Mouse (Mus musculus): ENCODE measurements around the gene Prr5. TPM values are rescaled to one million over a fixed set of nuclear protein-coding genes. Genes with fewer than 3 reads are reported as not detected.

The Prr5 gene
- total RNA-seq, 2 experiments from 2014 or later = 3.1 to 3.4 TPM

DNA sequence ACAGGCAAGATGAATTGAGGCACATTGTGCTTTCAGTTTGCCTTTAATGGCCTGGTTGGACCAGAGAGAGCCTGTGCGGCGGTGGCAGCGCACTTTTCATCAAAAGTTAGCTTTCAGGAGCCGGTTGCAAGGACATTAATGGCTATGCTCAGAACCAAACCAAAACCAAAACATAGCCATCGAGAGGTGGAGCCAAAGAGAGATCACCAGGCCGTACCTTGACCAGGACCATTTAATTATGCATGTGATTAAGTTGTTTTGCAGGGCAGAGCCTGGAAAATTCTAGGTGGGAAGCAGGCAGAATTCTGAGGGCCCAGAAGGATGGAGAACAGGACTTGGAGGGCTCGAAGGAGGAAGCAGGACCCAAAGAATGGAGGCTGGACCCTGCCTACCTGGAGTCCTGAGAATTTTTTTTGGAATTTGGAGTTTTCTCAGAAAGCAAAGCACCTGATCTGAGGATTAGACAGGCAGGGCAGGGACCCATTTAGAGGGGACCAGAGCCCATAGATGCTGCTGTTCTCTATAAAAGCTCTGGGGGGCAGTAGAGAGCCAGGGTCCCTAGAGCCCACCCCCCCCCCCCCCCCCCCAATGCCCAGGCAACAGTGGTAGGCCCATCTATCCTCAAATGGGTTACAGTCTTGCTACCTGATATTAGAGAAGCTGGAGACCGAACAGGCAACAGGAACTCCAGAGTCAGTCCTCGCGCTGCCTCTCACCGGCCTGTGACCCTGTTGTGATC is 5.1 kb downstream of the Prr5 start:
- DNase-seq (ENCODE audit: low spot score) = no peak
- intact Hi-C loops (cut with DNase I) = loop anchor here (1.0 to 10.0 kb wide), 3 partner anchors 26 to 220 kb away; no protein-coding TSS in a partner anchor

DNA sequence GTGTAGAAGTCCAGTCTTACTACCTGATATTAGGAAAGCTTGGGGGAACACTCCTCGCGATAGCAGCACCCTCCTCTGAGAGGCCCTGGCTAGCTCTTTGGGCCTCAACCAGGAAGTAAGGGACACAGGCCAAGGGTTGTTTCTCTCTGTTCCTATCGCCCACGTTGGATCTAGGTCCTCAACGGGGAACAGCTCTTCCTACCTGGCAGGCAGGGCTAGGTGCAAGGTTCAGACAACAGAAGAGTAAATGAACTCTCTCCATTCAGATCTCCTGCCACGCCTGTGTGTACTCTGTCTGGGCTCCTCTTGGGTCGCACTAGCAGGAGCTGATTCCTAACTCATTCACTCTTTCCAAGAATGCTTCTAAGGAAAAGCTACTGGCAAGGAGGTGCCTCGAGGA is 5.9 kb downstream of the Prr5 start:
- intact Hi-C loops (cut with DNase I) = loop anchor here (1.0 to 10.0 kb wide), 3 partner anchors 25 to 219 kb away; no protein-coding TSS in a partner anchor
- DNase-seq (ENCODE audit: low spot score) = no peak

DNA sequence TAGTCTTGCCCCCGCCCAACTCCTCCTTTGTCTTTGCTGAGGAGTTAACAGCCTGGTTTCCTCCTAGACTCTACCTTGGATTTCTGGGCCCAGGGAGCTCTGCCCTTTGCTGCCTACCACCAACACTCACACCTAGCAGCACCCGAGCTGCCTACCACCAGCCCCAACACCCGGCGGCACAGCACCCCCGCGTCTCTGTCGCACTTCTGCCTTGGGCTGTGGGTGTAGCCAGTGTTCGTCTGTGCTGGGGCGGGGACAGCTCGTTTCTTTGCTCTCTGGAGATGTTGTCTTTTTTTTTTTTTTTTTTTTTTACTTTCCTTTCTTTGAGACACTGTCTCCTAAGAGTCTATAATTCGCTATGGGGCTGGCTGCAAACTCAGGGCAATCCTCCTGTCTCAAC is 8.5 kb downstream of the Prr5 start:
- intact Hi-C loops (cut with DNase I) = loop anchor here (5.0 to 10.0 kb wide), 2 partner anchors 79 to 217 kb away; no protein-coding TSS in a partner anchor
- DNase-seq (ENCODE audit: low spot score) = no peak

- DNase-seq (ENCODE audit: low spot score) = no peak
- intact Hi-C loops (cut with DNase I) = loop anchor here (5.0 to 10.0 kb wide), 2 partner anchors 78 to 216 kb away; no protein-coding TSS in a partner anchor
These were observed 9.7 kb downstream of the Prr5 start for GRCm38 (mm10) chr15:84679090-84679489.

DNA sequence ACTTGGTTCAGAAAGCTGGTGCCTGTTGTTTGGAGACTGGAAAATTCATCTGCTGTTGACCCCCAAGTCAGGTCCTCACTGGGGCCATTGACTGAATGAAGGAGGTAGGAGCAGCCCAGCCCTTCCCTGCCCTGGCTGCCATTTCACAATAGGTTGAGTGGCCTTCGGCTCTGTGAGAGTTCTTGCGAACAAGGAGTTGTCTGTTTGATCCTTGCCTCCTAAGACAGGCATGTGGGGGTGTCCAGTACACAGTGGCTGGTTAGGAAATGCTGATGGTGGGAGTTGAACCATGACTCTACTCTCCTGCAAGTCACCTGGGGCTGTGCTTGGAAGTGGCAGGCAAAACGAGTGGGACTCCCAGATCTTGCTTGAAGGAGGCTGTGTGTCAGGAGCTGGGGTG is 10.4 kb downstream of the Prr5 start:
- DNase-seq (ENCODE audit: low spot score) = no peak
- intact Hi-C loops (cut with DNase I) = loop anchor here (5.0 to 10.0 kb wide), 2 partner anchors 78 to 215 kb away; no protein-coding TSS in a partner anchor

DNA sequence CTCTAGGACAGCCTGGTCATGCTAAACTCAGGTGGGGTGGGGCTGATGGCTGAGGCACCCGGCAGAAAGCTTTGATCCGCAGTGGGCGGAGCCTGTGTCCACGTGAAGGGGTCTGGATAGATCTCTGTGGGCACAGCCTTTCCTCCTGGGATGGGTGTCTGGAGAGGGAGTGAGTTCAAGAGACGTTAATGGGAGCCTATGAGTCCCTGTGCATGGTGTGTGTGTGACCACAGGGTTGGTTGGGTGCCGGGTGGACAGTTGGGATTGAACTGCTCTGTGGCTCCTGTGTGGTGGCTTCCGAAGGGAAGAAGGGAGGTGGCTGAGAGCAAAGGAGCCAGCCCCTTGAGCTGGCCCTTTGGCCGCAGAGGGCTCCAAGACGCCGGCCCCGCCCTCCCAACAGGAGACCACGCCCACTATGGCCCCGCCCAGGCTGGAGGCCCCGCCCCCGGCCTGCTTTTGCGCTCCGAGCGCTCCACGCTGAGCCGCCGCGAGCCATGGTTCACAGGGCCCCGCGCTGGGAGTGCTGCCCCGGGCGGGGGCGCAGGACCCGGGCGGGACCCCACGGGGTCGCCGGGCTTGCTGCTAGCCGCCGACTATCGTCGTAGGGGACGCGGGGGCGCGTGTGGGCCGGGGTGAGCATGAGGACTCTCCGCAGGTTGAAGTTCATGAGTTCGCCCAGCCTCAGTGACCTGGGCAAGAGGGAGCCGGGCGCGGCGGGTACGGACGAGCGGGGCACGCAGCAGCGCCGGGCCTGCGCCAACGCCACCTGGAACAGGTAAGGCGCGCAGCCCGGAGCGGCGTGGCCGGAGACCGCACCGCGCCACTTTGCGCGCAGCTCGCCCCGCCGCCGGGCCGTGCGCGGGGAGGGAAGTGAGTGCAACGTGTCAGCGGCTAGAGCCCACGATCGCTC is 11.4 kb downstream of the Prr5 start:
- intact Hi-C loops (cut with DNase I) = no loop called here
- DNase-seq (ENCODE audit: low spot score) = peak; percentile 82

DNA sequence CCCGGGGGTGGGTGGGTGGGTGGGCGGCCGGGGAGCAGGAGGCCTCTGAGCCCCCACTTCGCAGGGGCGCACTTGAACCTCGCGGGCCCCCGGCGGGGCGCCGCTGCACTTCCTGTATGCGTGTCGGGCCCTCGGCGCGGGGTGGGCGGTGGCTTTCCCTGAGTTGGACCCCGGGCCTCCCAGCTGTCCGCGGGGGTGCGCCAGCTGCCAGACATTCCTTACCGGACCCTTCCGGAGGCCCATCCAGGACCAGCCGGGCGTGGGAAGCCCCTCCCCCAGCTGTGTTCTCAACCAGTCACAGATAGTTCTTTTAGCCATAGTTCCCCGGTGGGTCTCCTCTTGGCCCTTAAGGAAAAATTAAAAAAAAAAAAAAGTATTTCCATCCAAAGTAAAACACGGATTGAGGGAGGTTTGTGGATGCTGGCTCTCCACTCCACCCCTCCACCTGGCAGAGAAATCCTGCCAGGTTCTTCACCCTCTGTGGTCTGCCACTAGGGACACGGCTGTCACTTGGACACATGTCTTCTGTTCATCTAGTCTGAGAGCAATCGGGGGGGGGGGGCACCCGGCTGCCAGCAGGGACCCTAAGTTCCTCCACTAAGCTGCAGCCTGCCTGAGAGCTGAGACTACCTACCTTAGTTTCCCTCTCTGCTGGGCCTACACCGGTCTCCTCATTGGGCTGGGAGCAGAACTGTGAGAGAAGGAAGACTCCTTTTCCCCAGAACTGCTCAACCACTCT is 12.2 kb downstream of the Prr5 start:
- intact Hi-C loops (cut with DNase I) = no loop called here
- DNase-seq (ENCODE audit: low spot score) = peak; percentile 48

DNA sequence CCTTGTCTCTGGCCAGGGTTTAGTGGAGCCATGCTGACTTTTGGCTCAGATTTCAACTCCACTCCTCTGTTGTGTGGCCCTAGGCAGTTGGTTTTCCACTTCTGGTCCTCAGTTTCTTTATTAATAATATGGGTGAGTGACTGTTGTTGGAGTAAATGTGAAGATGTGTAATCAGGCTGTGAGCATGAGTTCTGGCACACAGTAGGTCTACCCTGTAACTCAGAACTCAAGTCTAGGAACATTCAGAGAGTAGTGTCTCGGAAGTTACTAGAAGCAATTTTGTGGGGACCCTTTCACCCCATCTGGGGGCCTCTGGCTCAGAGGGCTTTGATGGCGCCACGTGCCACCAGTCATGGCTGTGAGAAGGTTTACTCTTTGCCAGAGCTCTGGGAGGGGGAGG is 12.8 kb downstream of the Prr5 start:
- no peak for DNase-seq (ENCODE audit: low spot score)
- intact Hi-C loops (cut with DNase I) = no loop called here

- intact Hi-C loops (cut with DNase I) = no loop called here
- no peak for DNase-seq (ENCODE audit: low spot score)
These were observed 13.4 kb downstream of the Prr5 start for GRCm38 (mm10) chr15:84682821-84683220.

DNA sequence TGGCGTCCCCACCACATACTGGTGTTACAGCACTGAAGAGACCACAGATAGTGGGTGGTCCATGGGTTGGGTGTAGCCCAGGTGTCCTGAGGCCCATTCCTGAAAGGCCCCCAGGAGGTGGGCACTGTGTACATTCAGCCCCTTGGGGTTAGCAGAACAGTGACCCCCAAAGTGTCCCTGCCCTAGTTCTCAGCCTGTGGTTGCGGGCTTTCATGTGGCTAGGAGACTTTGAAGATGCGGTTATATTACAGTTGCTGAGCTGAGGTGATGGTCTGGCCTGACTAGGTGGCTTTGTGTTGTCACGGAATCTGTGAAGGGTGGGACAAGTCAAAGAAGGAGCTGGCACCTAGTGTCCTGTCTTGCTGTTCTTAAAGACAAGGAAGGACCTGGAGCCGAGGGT is 15.1 kb downstream of the Prr5 start:
- no peak for DNase-seq (ENCODE audit: low spot score)
- intact Hi-C loops (cut with DNase I) = no loop called here

GRCm38 (mm10) chr15:84685417-84685816 is 16.0 kb downstream of the Prr5 start:
- DNase-seq (ENCODE audit: low spot score) = no peak
- intact Hi-C loops (cut with DNase I) = no loop called here

GRCm38 (mm10) chr15:84687904-84688303 is 18.5 kb downstream of the Prr5 start:
- intact Hi-C loops (cut with DNase I) = no loop called here
- no peak for DNase-seq (ENCODE audit: low spot score)

DNA sequence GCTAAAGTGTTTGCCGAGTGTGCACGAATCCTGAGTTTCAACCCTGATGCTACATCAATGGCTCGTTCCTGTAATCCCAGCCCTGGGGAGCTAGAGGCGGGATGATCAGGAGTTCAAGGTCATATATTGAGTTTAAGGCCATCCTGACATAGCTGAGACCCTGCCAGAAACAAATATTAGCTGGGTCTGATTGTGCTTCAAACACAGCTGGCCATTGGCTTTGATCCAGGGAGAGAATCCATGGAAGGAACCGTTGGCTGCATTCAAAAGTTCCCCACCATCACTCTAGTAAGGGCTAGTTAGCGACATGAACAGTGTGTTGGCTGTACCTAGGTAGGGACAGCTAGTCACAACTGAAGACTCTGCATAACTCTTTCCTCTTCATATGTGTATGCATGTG is 19.9 kb downstream of the Prr5 start:
- intact Hi-C loops (cut with DNase I) = no loop called here
- DNase-seq (ENCODE audit: low spot score) = no peak

GRCm38 (mm10) chr15:84691513-84691912 is 22.1 kb downstream of the Prr5 start:
- intact Hi-C loops (cut with DNase I) = no loop called here
- no peak for DNase-seq (ENCODE audit: low spot score)

DNA sequence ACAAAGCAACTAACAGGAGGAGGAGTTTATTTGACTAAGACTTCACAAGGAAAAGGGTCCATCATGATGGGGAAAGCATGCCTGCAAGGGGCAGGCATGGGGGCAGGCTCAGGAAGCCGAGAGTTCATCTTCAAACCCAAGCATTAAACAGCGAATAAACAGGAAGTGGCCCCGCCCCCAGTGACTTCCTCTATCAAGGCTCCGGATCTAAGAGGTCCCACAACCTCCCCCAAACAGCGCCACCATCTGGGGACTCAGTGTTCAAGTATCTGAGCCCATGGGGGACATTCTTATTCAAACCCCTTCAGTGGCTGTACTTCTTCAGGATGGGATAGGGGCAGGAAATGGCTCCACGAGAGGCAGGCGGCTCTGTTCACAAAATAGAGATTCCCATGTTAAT is 23.2 kb downstream of the Prr5 start:
- intact Hi-C loops (cut with DNase I) = no loop called here
- DNase-seq (ENCODE audit: low spot score) = no peak

GRCm38 (mm10) chr15:84696021-84696420 is 26.6 kb downstream of the Prr5 start:
- no peak for DNase-seq (ENCODE audit: low spot score)
- intact Hi-C loops (cut with DNase I) = no loop called here

GRCm38 (mm10) chr15:84697611-84698011 is 28.2 kb downstream of the Prr5 start:
- intact Hi-C loops (cut with DNase I) = no loop called here
- DNase-seq (ENCODE audit: low spot score) = peak; percentile 79

DNA sequence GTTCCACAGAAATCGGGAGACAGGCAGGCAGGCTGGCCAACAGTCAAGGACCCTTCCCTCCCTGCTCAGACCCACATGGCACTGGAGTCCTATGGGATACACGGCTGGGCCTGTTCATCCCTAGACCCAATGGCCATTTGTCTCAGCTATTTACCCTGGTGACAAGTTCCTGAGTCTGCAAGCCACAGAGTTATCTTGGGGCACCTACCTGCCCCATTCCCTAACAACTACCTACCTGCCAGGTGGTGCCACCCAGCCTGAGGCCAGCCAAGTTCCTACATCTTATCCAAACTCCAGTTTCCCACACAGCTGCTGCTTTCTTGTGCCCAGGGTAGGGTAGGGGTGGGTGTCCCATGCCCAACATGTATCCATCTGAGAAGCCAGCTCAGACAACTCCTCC is 28.8 kb downstream of the Prr5 start:
- intact Hi-C loops (cut with DNase I) = no loop called here
- no peak for DNase-seq (ENCODE audit: low spot score)

GRCm38 (mm10) chr15:84700147-84700794 is 30.9 kb downstream of the Prr5 start:
- DNase-seq (ENCODE audit: low spot score) = no peak
- intact Hi-C loops (cut with DNase I) = loop anchor here (1.0 kb wide), 1 partner anchor 25 kb away; no protein-coding TSS in a partner anchor

GRCm38 (mm10) chr15:84701947-84702346 is 32.5 kb downstream of the Prr5 start:
- intact Hi-C loops (cut with DNase I) = loop anchor here (1.0 kb wide), 1 partner anchor 31 kb away; no protein-coding TSS in a partner anchor

More at GRCm38 (mm10) chr15:84701947-84702346, 32.5 kb downstream of the Prr5 start:
- peak; percentile 35 for DNase-seq (ENCODE audit: low spot score)

All from heart, postnatal 25 days (tissue).